Mouse (Mus musculus) stomach, postnatal 0 days (tissue): ENCODE measurements around the gene Hnrnph3. TPM values are rescaled to one million over a fixed set of nuclear protein-coding genes. Genes with fewer than 3 reads are reported as not detected.
"Not testable (repeated sequence)": the region's sequence is repeated elsewhere in the genome, so short reads cannot be mapped to it uniquely, and the experiment has no call there.

Source experiments
- ATAC-seq: fragments of 200-750 bp; cut with Nextera tagmentation; 2 replicates; pipeline ENCODE4 v1.8.0; 2017; ENCODE audit not compliant: low FRiP score, low TSS enrichment
- DNase-seq: peaks from one replicate; pipeline ENCODE4 v3.0.0-alpha.2; 2016; ENCODE audit warnings: low spot score
- H3K27ac ChIP-seq: fragments of 300-500 bp; sonication (generic); replicated peaks from 2 replicates; pipeline ENCODE4 v1.5.1; 2014; ENCODE audit warnings: mild to moderate bottlenecking, control low read depth
- H3K27me3 ChIP-seq: fragments of 300-500 bp; sonication (generic); 2 replicates; pipeline ENCODE4 v1.6.1; 2014; ENCODE audit warnings: low read length; ENCODE audit not compliant: control insufficient read depth, insufficient read depth
- H3K36me3 ChIP-seq: fragments of 300-500 bp; sonication (generic); 2 replicates; pipeline ENCODE4 v1.6.1; 2014; ENCODE audit warnings: low read length, mixed read lengths; ENCODE audit not compliant: control insufficient read depth, insufficient read depth
- H3K4me1 ChIP-seq: fragments of 300-500 bp; sonication (generic); replicated peaks from 2 replicates; pipeline ENCODE4 v1.6.1; 2014; ENCODE audit warnings: antibody characterized with exemption; ENCODE audit not compliant: control insufficient read depth, insufficient read depth
- H3K4me2 ChIP-seq: fragments of 300-500 bp; sonication (generic); replicated peaks from 2 replicates; pipeline ENCODE4 v1.6.1; 2014; ENCODE audit warnings: low read depth, mild to moderate bottlenecking, control low read depth, moderate library complexity
- H3K4me3 ChIP-seq: fragments of 300-500 bp; sonication (generic); 2 replicates; pipeline ENCODE4 v1.5.1; 2014; ENCODE audit warnings: low read depth, low read length, control low read depth
- H3K9ac ChIP-seq: fragments of 300-500 bp; sonication (generic); 2 replicates; pipeline ENCODE4 v1.6.1; 2014; ENCODE audit warnings: mild to moderate bottlenecking, low read length, control low read depth, mixed read lengths
- H3K9me3 ChIP-seq: fragments of 300-500 bp; sonication (generic); 2 replicates; pipeline ENCODE4 v1.6.1; 2016; ENCODE audit warnings: low read length; ENCODE audit not compliant: control insufficient read depth
- CTCF ChIP-seq: IDR thresholded peaks from 2 replicates; pipeline ENCODE4 v1.5.1; 2016; ENCODE audit warnings: antibody characterized with exemption, low read depth, mild to moderate bottlenecking, moderate library complexity
- EP300 ChIP-seq: optimal IDR thresholded peaks from 2 replicates; pipeline ENCODE3; 2016; ENCODE audit warnings: antibody characterized with exemption
- WGBS: fragments of 180-500 bp; shearing (Covaris S2); extraction: QIAGEN DNeasy Blood & Tissue Kit; methylation state at CpG from one replicate; pipeline ENCODE4 v1.1.7; 2014; 5-methylcytosine and 5-hydroxymethylcytosine counted together
- polyA plus RNA-seq: library from polyadenylated mRNA; unstranded; fragments of >200 nt; fragmentation: Nextera tagmentation; extraction: Ambion mirVana; gene quantifications from 2 replicates; pipeline ENCODE4 v1.2.1, GENCODE M21; 2015

Gene Hnrnph3
- polyA plus RNA-seq, 1 experiment from 2014 or later = 24.9 TPM

- Histone ChIP-seq H3K4me2 (no peak overlapping the region), H3K27ac (peak overlapping the region; percentile 24; the same call in 1 of the 2 replicates), H3K9me3 (no peaks in the 10 kb centered on the region), H3K27me3 (no peaks in the 10 kb centered on the region), H3K9ac (no peak overlapping the region), H3K4me3 (no peak overlapping the region), H3K36me3 (no peaks in the 10 kb centered on the region), H3K4me1 (no peaks in the 10 kb centered on the region; the same call in 1 of the 2 replicates)
- DNase-seq (no peak), ATAC-seq (no peak)
- TF ChIP-seq CTCF = no peak
- no peak for TF ChIP-seq EP300
- WGBS = 65% methylated on average over 12 of the region's 12 CpGs
Measured at GRCm38 (mm10) chr10:63061266-63061665, 37.2 kb upstream of the Hnrnph3 start.

GRCm38 (mm10) chr10:63060406-63060805, 36.4 kb upstream of the Hnrnph3 start:
- ATAC-seq (peak; percentile 68), DNase-seq (peak; percentile 81)
- no peaks in the 10 kb centered on the region for H3K27me3 ChIP-seq
- H3K27ac ChIP-seq = 0 out of 2 replicates have a peak overlapping the region, but pooled peaks have one; percentile 18
- WGBS = 42% methylated on average over 11 of the region's 11 CpGs
- H3K4me2 ChIP-seq = no peak overlapping the region
- no peak overlapping the region for H3K4me3 ChIP-seq
- TF ChIP-seq EP300 = no peak
- no peak for TF ChIP-seq CTCF
- no peaks in the 10 kb centered on the region for H3K36me3 ChIP-seq
- H3K9ac ChIP-seq = no peak overlapping the region
- H3K9me3 ChIP-seq = no peaks in the 10 kb centered on the region
- H3K4me1 ChIP-seq = no peaks in the 10 kb centered on the region; the same call in 1 of the 2 replicates

GRCm38 (mm10) chr10:63059862-63060261, 35.8 kb upstream of the Hnrnph3 start, which contains the start of gene Pbld1:
TSS of gene Pbld1 (plus strand) at chr10:63060162.
- Histone ChIP-seq H3K4me1 (no peaks in the 10 kb centered on the region; the same call in 1 of the 2 replicates), H3K27me3 (no peaks in the 10 kb centered on the region), H3K27ac (0 out of 2 replicates have a peak within 1 kb of the TSS, but pooled peaks have one; percentile 18), H3K36me3 (no peaks in the 10 kb centered on the region), H3K9me3 (no peaks in the 10 kb centered on the region), H3K4me2 (no peak within 1 kb of the TSS), H3K4me3 (no peak within 1 kb of the TSS), H3K9ac (no peak within 1 kb of the TSS)
- ATAC-seq (no peak), DNase-seq (no peak)
- WGBS = 61% methylated on average over 2 of the region's 2 CpGs
- no peak for TF ChIP-seq CTCF
- no peak for TF ChIP-seq EP300

GRCm38 (mm10) chr10:63056966-63057750, 33.1 kb upstream of the Hnrnph3 start:
- ATAC-seq = peak; percentile 86
- no peaks in the 10 kb centered on the region; the same call in 1 of the 2 replicates for H3K4me1 ChIP-seq
- no peak overlapping the region for H3K4me2 ChIP-seq
- TF ChIP-seq CTCF = no peak
- peak; percentile 85 for DNase-seq
- WGBS = 33% methylated on average over 24 of the region's 24 CpGs
- H3K4me3 ChIP-seq = no peak overlapping the region
- no peaks in the 10 kb centered on the region for H3K36me3 ChIP-seq
- H3K9ac ChIP-seq = no peak overlapping the region
- H3K9me3 ChIP-seq = no peaks in the 10 kb centered on the region
- H3K27ac ChIP-seq = peak overlapping the region; percentile 30; the same call in 1 of the 2 replicates
- no peaks in the 10 kb centered on the region for H3K27me3 ChIP-seq

GRCm38 (mm10) chr10:63054586-63054985, 30.6 kb upstream of the Hnrnph3 start:
- no peak overlapping the region for H3K9ac ChIP-seq
- H3K9me3 ChIP-seq = no peaks in the 10 kb centered on the region
- H3K4me3 ChIP-seq = no peak overlapping the region
- H3K4me1 ChIP-seq = no peaks in the 10 kb centered on the region
- H3K4me2 ChIP-seq = no peak overlapping the region
- no peak for ATAC-seq
- no peak for TF ChIP-seq EP300
- TF ChIP-seq CTCF = peak; percentile 42; the same call in 1 of the 2 replicates
- DNase-seq = no peak
- no peaks in the 10 kb centered on the region for H3K36me3 ChIP-seq
- no peak overlapping the region for H3K27ac ChIP-seq
- no peaks in the 10 kb centered on the region for H3K27me3 ChIP-seq
- 66% methylated on average over 2 of the region's 2 CpGs for WGBS

- H3K27ac ChIP-seq, H3K9ac ChIP-seq, H3K4me1 ChIP-seq, H3K27me3 ChIP-seq, DNase-seq, H3K4me2 ChIP-seq, H3K4me3 ChIP-seq, ATAC-seq, H3K36me3 ChIP-seq, H3K9me3 ChIP-seq: not testable (repeated sequence)
- 75% methylated on average over 6 of the region's 6 CpGs for WGBS
Measured at GRCm38 (mm10) chr10:63054071-63054470, 30.1 kb upstream of the Hnrnph3 start.
